Mouse (Mus musculus) testis, adult 2 months (tissue): ENCODE data around the gene Erc2.

Source experiments
- CTCF ChIP-seq: fragments of 200-500 bp; IDR thresholded peaks from 2 replicates; pipeline ENCODE4 v1.5.1; 2012; ENCODE audit warnings: low read depth, mild to moderate bottlenecking, inconsistent platforms, low read length, moderate library complexity; ENCODE audit not compliant: control insufficient read depth, insufficient read depth, insufficient replicate concordance
- POLR2A ChIP-seq: fragments of 200-500 bp; IDR thresholded peaks from 2 replicates; pipeline ENCODE4 v1.6.1; 2012; ENCODE audit warnings: low read depth, mild to moderate bottlenecking, inconsistent platforms, low read length, moderate library complexity; ENCODE audit not compliant: control insufficient read depth

- TF ChIP-seq CTCF (no peak), POLR2A (no peak)
Observed at GRCm38 (mm10) chr14:28120851-28121250, 498.6 kb downstream of the Erc2 start.
